Mouse (Mus musculus) kidney, postnatal 10 days (tissue): ENCODE data around the gene Rbm6.
A peak's percentile ranks its signal among the peaks of the same experiment; 100 is the strongest.

Experiments
- DNase-seq: peaks from one replicate; pipeline ENCODE4 v3.0.0; 2021; ENCODE audit warnings: mixed read lengths

Rbm6 gene

GRCm38 (mm10) chr9:107872350-107873098 lies 513 bp downstream of the Rbm6 start:
- peak; percentile 96 for DNase-seq

- DNase-seq: no peak
Measured at GRCm38 (mm10) chr9:107866081-107866480, 7.0 kb downstream of the Rbm6 start.

DNA sequence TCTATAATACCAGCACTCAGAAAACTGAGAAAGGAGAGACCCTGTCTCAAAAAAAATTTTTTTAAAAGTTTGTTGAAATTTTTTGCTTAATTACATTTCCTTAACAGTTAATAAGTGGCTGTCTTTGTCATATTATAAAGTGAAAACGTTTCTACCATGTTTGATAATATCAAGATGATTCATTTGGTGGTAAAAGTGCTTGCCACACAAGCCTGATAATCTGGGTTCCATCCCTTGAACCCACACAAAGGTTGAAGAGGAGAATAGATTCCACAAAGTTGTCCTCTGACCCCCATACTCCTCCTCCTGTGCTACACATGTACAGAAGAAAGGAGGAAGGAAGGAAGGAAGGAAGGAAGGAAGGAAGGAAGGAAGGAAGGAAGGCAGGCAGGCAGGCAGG lies 8.5 kb downstream of the Rbm6 start:
- DNase-seq: no peak

- DNase-seq: no peak
Measured at GRCm38 (mm10) chr9:107858343-107858742, 14.7 kb downstream of the Rbm6 start.

DNA sequence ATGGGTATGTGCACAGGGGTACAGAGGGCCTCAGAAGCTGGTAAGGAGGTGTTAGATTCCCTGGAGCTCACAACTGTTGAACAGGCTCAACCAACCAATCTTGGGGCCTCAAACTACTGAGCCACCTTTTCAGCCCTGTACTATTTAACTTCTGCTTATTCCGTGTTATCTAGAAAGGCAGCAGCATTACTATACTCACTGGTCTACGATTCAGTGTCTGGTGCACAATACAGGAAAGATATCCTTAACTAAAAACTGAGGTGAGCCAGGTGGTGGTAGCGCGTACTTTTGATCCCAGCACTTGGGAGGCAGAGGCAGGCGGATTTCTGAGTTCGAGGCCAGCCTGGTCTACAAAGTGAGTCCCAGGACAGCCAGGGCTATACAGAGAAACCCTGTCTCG lies 24.1 kb downstream of the Rbm6 start:
- no peak for DNase-seq

DNA sequence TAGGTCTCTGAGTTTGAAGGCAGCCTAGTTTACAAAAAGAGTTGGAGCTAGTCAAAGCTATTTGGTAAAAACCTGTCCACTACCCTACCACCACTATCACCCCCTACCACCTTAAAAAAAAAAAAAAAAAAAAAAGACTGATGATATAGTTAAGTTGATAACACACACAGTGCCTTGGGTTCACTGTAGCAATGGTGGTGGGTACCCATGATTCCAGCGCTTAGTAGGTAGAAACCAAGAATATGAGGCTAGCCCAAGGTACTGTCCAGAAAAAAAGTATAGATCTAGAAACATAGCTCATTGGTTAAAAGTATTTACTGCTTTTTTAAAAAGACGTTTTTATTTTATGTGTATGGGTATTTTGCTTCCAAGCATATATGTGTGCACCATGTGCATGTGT lies 30.3 kb downstream of the Rbm6 start:
- DNase-seq: no peak

DNA sequence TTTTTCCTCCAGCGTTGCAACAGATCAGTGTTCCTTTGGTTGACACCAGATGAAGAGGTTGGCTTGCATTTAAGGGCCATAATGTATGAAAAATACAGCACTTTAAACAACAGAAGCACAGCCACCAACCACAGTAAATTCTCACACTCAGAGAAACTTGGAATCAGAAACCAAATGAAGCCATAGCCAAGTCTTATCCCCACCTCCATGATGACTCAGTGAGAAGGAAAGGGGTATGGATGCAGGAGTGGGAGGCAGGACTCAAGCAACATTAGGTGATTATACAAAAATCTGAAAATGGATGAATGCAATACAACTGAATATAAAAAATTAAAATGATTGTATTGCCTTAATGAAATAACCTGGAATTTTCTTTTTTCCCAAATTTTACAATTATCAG lies 34.2 kb downstream of the Rbm6 start:
- no peak for DNase-seq

- no peak for DNase-seq
Measured at GRCm38 (mm10) chr9:107833826-107834225, 39.2 kb downstream of the Rbm6 start.

- DNase-seq: peak; percentile 12
Measured at GRCm38 (mm10) chr9:107831765-107832164, 41.3 kb downstream of the Rbm6 start.

- no peak for DNase-seq
Measured at GRCm38 (mm10) chr9:107812132-107812531, 60.9 kb downstream of the Rbm6 start.

- DNase-seq: no peak
Measured at GRCm38 (mm10) chr9:107810985-107811384, 62.1 kb downstream of the Rbm6 start.

GRCm38 (mm10) chr9:107791714-107792113 lies 81.3 kb downstream of the Rbm6 start:
- no peak for DNase-seq

DNA sequence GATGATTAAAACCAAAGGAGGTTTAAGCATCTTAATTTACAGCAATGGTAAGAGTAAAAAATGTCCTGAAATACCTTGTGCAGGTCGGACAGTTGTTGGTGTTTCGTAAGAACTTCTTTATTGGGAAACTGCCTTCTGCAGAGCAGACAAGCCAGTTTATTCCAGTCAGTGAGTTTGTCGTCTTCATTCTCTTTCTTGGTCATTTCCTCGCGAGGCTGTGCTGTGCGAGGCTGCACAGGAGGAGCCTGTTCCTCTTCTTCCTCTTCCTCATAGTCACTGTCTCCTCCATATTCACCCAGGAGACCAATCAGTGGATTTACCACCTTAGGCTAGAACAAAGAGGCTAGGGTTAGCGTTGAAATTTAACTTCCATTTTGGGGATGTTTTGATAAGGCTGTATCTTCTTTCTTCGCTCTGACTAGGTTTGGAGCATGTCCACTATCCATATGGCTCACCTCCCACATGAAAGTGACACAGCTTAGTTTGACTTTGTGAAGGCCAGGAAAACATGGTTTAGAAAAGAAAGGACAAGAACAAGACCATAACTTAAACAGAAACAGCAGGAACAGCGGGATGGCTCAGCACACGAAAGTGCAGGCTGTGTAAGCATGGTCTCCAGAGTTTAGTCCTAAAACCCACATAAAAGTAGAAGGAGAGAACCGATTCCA lies 90.4 kb downstream of the Rbm6 start:
- DNase-seq: no peak

- DNase-seq: no peak
Measured at GRCm38 (mm10) chr9:107776809-107777208, 96.2 kb downstream of the Rbm6 start.

- no peak for DNase-seq
Measured at GRCm38 (mm10) chr9:107774411-107774810, 98.6 kb downstream of the Rbm6 start.

GRCm38 (mm10) chr9:107771782-107772181 lies 101.3 kb downstream of the Rbm6 start:
- no peak for DNase-seq

DNA sequence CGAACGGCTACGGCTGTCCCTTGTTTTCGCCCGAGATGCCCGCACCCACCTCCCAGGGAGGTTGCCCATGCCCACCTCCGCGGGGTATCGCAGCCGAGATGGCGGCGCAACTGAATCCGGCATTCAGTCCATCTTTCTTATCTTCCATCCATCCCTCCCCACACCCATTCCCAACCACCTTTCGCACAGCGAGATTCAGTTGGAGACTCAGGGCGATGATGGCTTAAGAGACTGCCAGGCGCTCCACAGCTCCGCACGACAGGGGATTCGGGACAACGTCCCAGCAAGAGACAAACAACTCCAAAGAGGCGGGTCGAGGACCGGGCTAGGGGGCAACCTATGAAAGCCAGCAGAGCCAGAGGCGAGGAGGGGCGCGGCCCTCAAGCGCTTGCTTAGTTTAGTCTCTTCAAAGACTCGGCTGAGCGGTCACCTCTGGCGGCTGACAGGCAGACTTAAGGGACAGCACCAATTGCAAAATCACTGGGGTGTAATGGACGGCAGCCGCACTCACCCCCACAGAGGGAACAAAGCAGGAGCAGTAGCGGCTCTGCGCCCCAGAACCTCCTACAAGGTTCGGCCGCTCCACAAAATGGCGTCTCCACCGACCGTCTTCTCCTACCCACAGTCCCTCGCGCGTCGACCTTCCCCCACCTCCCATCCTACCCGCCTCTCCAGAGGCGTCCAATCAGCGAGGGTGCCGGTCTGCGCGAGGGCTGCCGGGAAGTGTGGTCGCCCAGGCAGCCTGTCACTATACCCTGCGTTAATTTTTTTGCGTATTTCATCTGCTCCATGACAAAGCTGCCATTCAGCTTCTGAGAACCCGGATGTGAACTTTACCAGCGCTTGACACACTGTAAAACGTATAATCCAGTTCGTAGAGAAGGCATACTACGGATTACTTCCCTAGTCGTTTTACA lies 102.4 kb downstream of the Rbm6 start, which contains the start of gene Rbm5:
Gene Rbm5 (minus strand): TSS at position 623 of the 917 bp plus-strand sequence.
- peak; percentile 96 for DNase-seq

DNA sequence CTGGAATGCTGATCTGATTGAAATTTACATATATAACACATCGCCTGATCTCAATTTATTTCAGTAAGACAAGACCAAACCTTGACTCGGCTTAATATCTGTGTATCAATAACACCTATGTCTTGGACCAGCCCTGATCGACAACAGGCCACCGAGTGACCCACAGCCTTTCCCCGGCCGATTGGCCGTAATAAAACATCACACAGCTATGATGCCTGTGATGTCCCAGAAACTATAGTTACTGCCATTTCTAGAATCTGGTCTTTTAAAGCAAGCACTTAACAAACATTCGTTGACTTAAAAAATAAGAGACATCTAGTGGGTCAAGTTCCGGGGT lies 103.0 kb downstream of the Rbm6 start:
- no peak for DNase-seq

- DNase-seq: no peak
Measured at GRCm38 (mm10) chr9:107769445-107770000, 103.5 kb downstream of the Rbm6 start.

GRCm38 (mm10) chr9:107768851-107769250 lies 104.2 kb downstream of the Rbm6 start:
- DNase-seq: no peak

DNA sequence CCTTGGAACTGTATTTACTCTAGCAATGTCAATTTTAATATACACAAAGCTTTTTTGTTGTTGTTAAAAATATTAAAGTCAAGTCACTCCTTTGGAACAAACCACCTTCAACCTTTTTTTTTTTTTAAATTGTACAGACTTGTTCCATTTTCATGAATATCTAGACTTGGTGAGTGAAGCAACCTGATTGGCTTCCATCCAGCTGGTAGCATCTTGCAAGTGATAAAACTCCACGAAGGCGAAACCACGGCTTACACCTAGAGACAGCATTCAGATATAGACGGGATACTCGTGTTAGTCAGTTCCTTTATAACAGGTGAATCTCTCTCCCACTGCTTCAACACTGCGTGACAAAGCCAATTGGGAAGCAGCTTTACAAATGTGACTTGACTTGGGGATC lies 113.4 kb downstream of the Rbm6 start:
- no peak for DNase-seq

GRCm38 (mm10) chr9:107750378-107750777 lies 122.7 kb downstream of the Rbm6 start:
- no peak for DNase-seq

DNA sequence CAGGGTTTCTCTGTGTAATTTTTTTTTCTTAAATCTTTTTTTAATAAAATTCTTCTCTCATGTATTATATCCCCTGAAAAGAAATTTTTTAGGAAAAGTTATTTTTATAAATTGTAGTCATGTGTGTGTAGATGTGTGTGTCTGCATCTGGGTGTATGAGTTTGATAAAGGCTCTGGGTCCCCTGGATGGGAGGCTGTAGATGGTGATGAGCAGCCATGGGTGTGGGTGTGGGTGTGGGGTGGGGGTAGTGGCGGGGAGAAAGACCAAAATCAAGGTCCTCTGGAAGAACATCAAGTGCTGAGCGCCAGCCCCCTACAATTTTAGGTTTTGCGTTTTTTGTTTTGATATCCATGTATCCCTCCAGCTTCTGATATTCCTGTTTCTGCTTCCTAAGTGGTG lies 125.0 kb downstream of the Rbm6 start:
- DNase-seq: no peak
